Mouse (Mus musculus): ENCODE results near the gene Nutm1.
A peak's percentile ranks its signal among the peaks of the same experiment; 100 is the strongest.
"Not testable (repeated sequence)": the region's sequence is repeated elsewhere in the genome, so short reads cannot be mapped to it uniquely, and the experiment has no call there.

Gene Nutm1

DNA sequence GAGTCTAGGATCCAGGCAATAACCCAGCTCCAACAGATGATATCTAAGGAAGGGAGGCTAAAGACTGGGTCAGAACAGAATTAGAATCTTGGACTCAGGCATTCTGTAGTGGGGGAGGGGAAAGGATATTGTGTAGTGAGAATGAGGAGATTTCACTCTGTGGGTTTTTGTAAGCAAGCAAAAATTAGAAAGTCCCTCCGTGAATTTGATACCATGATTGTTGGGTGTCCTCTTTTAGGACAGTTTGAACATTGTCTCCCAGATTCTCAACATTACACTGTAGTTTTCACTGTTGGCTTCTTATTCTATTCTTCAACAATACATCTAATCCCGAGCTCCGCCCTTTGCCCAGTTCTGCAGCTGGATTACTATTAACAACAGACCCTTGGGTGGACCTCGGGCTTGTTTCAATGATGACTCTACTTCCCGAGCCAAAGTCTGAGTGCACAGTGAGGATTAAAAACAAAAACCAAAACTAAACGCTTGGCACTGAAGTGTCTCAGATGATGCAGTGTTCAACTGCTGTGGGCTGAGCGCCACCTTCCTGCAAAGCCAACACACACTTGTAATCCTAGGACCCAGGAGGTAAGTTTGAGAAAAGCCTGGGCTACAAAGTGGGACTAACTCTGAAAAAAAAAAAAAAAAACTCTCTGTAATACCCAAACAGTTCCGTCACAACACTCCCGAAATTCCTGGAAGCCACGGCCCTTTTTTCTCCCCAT is at the start of gene Nutm1:
Gene Nutm1, minus strand, starts transcription at position 51 of the 722 bp plus-strand sequence.
- DNase-seq (ENCODE audit: low spot score in 2 of 2): no peak

- no peak for DNase-seq (ENCODE audit: low spot score in 2 of 2)
Observed at GRCm38 (mm10) chr2:112308671-112309070, 49.6 kb upstream of the Nutm1 start.

GRCm38 (mm10) chr2:112298221-112298620 is 39.1 kb upstream of the Nutm1 start:
- no peak for DNase-seq (ENCODE audit: low spot score in 2 of 2)

DNA sequence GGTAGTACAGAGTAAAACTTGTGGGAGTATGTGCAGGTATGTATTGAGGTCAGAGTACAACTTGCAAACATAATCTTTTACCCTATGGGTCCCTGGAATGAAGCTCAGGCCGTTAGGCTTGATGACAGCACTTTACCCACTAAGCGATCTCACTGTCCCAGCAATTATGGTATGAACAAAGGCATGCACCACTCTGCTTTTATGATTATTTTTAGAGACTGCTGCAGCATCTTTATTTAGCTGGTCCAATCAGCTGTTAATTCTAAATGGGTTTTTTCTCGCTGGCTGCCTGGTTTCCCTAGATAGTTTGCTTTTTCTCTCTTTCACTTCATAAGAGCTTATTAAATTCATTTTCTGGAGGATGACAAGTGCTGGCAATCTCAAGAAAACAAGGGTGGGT is 37.1 kb upstream of the Nutm1 start:
- DNase-seq (ENCODE audit: low spot score in 2 of 2): no peak

DNA sequence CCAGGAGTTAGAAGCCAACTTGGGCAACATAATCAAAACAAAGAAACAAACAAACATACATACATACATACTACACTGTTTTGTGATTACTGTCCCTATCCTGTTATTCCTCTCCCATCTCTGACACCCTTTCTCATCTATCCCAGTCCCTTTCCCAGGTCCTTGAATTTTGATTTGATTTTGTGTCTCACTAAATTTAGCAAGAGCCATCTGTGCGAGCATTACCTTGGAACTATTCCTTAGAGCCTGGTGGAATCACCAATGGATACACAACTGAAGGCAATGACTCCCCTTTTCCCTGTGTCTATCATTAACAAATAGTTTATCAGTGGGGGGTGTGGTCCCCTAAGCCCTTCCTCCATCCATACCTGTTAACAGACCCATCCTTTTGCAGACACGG is 33.7 kb upstream of the Nutm1 start:
- DNase-seq (ENCODE audit: low spot score in 2 of 2): no peak

- no peak for DNase-seq (ENCODE audit: low spot score in 2 of 2)
Observed at GRCm38 (mm10) chr2:112289507-112289906, 30.4 kb upstream of the Nutm1 start.

GRCm38 (mm10) chr2:112287059-112287458 is 28.0 kb upstream of the Nutm1 start:
- DNase-seq (ENCODE audit: low spot score in 2 of 2): no peak

DNA sequence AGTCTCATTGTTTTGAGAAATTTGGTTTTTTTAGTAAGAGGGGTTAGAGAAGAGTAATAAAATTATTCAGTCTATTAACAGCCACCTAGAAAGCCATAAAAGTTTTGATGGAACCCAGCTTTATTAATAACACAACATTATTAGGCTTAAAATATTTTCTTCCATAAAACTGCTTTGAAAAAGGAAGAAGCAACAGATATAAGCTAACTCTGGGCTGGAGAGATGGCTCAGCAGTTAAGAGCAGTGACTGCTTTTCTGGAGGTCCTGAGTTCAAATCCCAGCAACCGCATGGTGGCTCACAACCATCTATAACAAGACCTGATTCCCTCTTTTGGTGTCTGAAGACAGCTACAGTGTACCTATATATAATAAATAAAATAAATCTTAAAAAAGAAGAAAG is 27.0 kb upstream of the Nutm1 start:
- DNase-seq (ENCODE audit: low spot score in 2 of 2): not testable (repeated sequence)

DNA sequence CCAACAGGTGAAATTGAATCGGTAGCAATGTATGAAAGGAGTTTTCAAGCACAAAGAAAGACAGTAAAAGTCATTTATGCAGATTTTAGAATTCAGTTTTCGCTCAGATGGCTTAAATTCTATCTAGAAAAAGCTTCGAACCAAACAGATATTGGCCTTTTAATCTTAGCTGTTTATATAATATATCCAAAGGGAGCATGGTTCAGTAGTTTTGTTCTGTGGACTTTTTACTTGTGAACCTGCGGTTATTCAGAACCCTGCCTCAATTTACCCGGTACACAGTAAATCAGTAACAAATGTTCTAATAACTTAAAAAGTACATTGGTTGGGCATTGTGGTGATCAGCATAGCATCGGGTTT is 25.9 kb upstream of the Nutm1 start:
- DNase-seq (ENCODE audit: low spot score in 2 of 2): no peak

GRCm38 (mm10) chr2:112284363-112285030 is 25.4 kb upstream of the Nutm1 start:
- DNase-seq (ENCODE audit: low spot score in 2 of 2): peak in 1 of 2 experiments; percentile 21

GRCm38 (mm10) chr2:112282846-112283245 is 23.8 kb upstream of the Nutm1 start:
- DNase-seq (ENCODE audit: low spot score in 2 of 2): no peak

DNA sequence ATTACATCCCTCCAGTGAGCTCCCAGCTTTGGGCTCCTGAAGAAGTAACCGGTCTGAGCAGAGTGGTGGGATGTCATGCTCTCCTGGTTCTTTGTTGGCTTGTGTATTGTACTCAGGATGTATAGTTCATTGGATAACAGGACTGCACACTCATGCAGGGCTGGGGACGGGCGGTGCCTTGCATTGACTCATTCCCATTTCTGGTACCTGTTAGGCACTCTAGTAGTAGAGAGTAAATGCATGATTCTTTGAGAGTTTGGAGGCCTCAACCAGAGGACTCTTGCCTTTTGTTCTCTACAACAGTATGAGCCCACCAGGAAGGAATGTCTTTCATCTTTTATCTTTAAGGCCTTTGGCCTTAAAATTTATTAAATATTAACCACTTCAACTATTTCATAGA is 17.8 kb upstream of the Nutm1 start:
- no peak for DNase-seq (ENCODE audit: low spot score in 2 of 2)

DNA sequence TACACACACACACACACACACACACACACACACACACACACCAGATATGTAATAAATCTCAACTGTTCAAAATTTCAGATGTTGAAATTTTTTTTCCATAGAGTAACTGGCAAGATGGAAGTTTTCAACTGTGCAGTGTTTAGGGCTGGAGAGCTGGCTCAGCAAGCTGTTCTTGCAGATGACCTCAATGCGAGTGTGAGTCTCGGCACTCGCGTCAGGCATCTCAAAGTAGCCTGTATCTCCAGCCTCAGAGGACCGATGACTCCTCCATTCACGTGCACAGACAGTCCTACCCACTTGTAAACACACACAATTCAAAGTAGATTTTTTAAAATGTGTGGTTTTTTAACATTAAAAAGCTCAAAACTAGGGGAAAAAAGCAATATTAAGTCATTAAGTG is 14.4 kb upstream of the Nutm1 start:
- no peak for DNase-seq (ENCODE audit: low spot score in 2 of 2)

GRCm38 (mm10) chr2:112272909-112273308 is 13.8 kb upstream of the Nutm1 start:
- no peak for DNase-seq (ENCODE audit: low spot score in 2 of 2)

GRCm38 (mm10) chr2:112270011-112270410 is 10.9 kb upstream of the Nutm1 start:
- DNase-seq (ENCODE audit: low spot score in 2 of 2): no peak

GRCm38 (mm10) chr2:112267547-112268269 is 8.6 kb upstream of the Nutm1 start:
- no peak for DNase-seq (ENCODE audit: low spot score in 2 of 2)

GRCm38 (mm10) chr2:112266780-112267179 is 7.7 kb upstream of the Nutm1 start:
- DNase-seq (ENCODE audit: low spot score in 2 of 2): no peak

GRCm38 (mm10) chr2:112266242-112266592 is 7.1 kb upstream of the Nutm1 start, which contains the start of gene Gm21985:
Gm21985 (plus strand) TSS chr2:112266314.
- no peak for DNase-seq (ENCODE audit: low spot score in 2 of 2)

- peak; percentile 88 to 93 for DNase-seq (ENCODE audit: low spot score in 2 of 2)
Observed at GRCm38 (mm10) chr2:112265448-112266241, 6.6 kb upstream of the Nutm1 start, which contains the start of gene Slc12a6. Slc12a6 (plus strand) TSS chr2:112265825.

DNA sequence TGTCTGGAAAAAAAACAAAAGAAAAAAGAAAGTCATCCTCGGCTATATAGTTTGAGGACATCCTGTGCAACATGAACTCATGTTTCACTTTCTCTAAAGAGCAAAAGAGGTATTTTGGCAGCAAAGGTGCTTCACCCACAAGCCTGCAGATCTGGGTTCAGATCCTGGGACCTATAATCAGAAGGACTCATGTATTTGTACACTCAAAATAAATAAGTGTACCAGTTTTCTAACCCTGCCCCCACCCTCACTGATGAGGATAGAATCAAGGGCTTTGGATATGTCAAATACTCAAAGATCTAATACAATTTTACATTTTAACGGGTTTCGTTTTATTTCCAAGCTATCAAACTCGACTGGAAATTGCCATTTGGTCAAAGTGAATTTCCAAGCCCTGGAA is 5.3 kb upstream of the Nutm1 start:
- DNase-seq (ENCODE audit: low spot score in 2 of 2): no peak

DNA sequence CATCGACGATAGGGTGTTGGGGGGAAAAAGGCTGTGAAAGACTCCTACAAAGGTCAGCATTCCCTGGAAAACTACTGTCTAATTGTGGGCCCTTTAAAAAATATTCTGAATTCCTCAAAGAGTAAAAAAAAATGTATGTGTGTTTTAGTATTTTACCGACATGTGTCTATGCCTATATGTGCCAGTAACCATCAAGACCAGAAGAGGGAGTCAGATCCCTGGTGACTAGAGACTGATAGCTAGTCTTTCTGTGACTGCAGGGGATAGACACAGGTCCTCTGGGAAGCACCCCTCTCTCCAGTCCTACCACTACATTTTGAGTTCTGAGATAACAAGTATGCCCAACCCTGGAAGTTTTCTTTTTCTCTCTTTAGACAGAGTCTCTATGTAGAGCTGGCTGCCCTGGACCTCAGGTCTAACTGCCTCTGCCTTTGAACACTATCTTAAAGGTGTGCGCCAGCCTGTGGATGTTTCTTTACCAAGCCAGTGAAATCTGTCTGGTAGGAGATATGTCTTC is 3.7 kb upstream of the Nutm1 start:
- DNase-seq (ENCODE audit: low spot score in 2 of 2): no peak
